Mouse (Mus musculus) hindbrain, embryonic 12.5 days (tissue): Measurements from ENCODE around the gene Fndc3a. TPM values are rescaled to one million over a fixed set of nuclear protein-coding genes. Genes with fewer than 3 reads are reported as not detected.
A peak's percentile ranks its signal among the peaks of the same experiment; 100 is the strongest.

ENCODE experiments used
- ATAC-seq: fragments of 200-750 bp; cut with Nextera tagmentation; 2 replicates; pipeline ENCODE4 v1.8.0; 2017; ENCODE audit warnings: moderate TSS enrichment; ENCODE audit not compliant: low FRiP score
- H3K27ac ChIP-seq: fragments of 300-500 bp; sonication (generic); 2 replicates; pipeline ENCODE4 v1.5.1; 2016; ENCODE audit warnings: mild to moderate bottlenecking
- H3K27me3 ChIP-seq: fragments of 300-500 bp; sonication (generic); 2 replicates; pipeline ENCODE4 v1.6.1; 2016; ENCODE audit warnings: mild to moderate bottlenecking
- H3K36me3 ChIP-seq: fragments of 300-500 bp; sonication (generic); 2 replicates; pipeline ENCODE4 v1.6.1; 2016; ENCODE audit warnings: mild to moderate bottlenecking
- H3K4me1 ChIP-seq: fragments of 300-500 bp; sonication (generic); 2 replicates; pipeline ENCODE4 v1.6.1; 2016
- H3K4me2 ChIP-seq: fragments of 300-500 bp; sonication (generic); replicated peaks from 2 replicates; pipeline ENCODE4 v1.6.1; 2016; ENCODE audit warnings: mild to moderate bottlenecking
- H3K4me3 ChIP-seq: fragments of 300-500 bp; sonication (generic); 2 replicates; pipeline ENCODE4 v1.5.1; 2016; ENCODE audit warnings: mild to moderate bottlenecking
- H3K9ac ChIP-seq: fragments of 300-500 bp; sonication (generic); 2 replicates; pipeline ENCODE4 v1.6.1; 2016; ENCODE audit warnings: mild to moderate bottlenecking, moderate library complexity
- H3K9me3 ChIP-seq: fragments of 300-500 bp; sonication (generic); replicated peaks from 2 replicates; pipeline ENCODE4 v1.6.1; 2016; ENCODE audit warnings: mild to moderate bottlenecking
- WGBS: fragments of 180-500 bp; shearing (Covaris S2); methylation state at CpG from one replicate; pipeline ENCODE4 v1.1.7; 2016; 5-methylcytosine and 5-hydroxymethylcytosine counted together
- polyA plus RNA-seq: library from polyadenylated mRNA; unstranded; fragments of >200 nt; fragmentation: Nextera tagmentation; extraction: Ambion mirVana; gene quantifications from 2 replicates; pipeline ENCODE4 v1.2.1, GENCODE M21; 2016

The Fndc3a gene
- polyA plus RNA-seq, 1 experiment from 2014 or later = 46.9 TPM

GRCm38 (mm10) chr14:72711130-72711529 is 1.3 kb upstream of the Fndc3a start:
- no peak for ATAC-seq

GRCm38 (mm10) chr14:72710341-72711027 is 681 bp upstream of the Fndc3a start:
- peak; percentile 51 for ATAC-seq
- Histone ChIP-seq H3K4me3 (peak overlapping the region; percentile 72), H3K27me3 (peaks cover 11% of the 10 kb centered on the region; the same call in 1 of the 2 replicates), H3K9me3 (no peaks in the 10 kb centered on the region), H3K36me3 (no peaks in the 10 kb centered on the region), H3K4me1 (peaks cover 7% of the 10 kb centered on the region; the same call in 1 of the 2 replicates), H3K27ac (peak overlapping the region; percentile 89), H3K9ac (peak overlapping the region; percentile 86), H3K4me2 (peak overlapping the region; percentile 80)
- WGBS = 2% methylated on average over 38 of the region's 38 CpGs

More at GRCm38 (mm10) chr14:72711130-72711529, 1.3 kb upstream of the Fndc3a start:
- Histone ChIP-seq H3K4me2 (peak overlapping the region; percentile 80), H3K36me3 (no peaks in the 10 kb centered on the region), H3K9ac (no peak overlapping the region), H3K4me3 (no peak overlapping the region), H3K27me3 (peaks cover 11% of the 10 kb centered on the region; the same call in 1 of the 2 replicates), H3K27ac (no peak overlapping the region), H3K9me3 (no peaks in the 10 kb centered on the region), H3K4me1 (peaks cover 7% of the 10 kb centered on the region; the same call in 1 of the 2 replicates)
- WGBS = 42% methylated on average over 4 of the region's 4 CpGs

GRCm38 (mm10) chr14:72709091-72709709 is 603 bp downstream of the Fndc3a start:
- ATAC-seq = no peak
- Histone ChIP-seq H3K36me3 (no peaks in the 10 kb centered on the region), H3K27me3 (peaks cover 11% of the 10 kb centered on the region; the same call in 1 of the 2 replicates), H3K4me3 (peak overlapping the region; percentile 72), H3K9me3 (no peaks in the 10 kb centered on the region), H3K4me1 (peaks cover 7% of the 10 kb centered on the region; the same call in 1 of the 2 replicates), H3K9ac (peak overlapping the region; percentile 86), H3K27ac (peak overlapping the region; percentile 89), H3K4me2 (peak overlapping the region; percentile 80)
- under 1% methylated on average over 49 of the region's 70 CpGs for WGBS

GRCm38 (mm10) chr14:72708581-72708991 is 1.2 kb downstream of the Fndc3a start:
- H3K9ac ChIP-seq = peak overlapping the region; percentile 86; the same call in 1 of the 2 replicates

GRCm38 (mm10) chr14:72700056-72700455 is 9.7 kb downstream of the Fndc3a start:
- Histone ChIP-seq H3K36me3 (no peaks in the 10 kb centered on the region), H3K27ac (no peak overlapping the region), H3K9ac (no peak overlapping the region), H3K4me2 (no peak overlapping the region), H3K4me3 (no peak overlapping the region), H3K9me3 (no peaks in the 10 kb centered on the region), H3K27me3 (no peaks in the 10 kb centered on the region), H3K4me1 (no peaks in the 10 kb centered on the region)
- ATAC-seq = no peak
- WGBS = 88% methylated on average over 5 of the region's 5 CpGs

More at GRCm38 (mm10) chr14:72708581-72708991, 1.2 kb downstream of the Fndc3a start:
- peaks cover 7% of the 10 kb centered on the region; the same call in 1 of the 2 replicates for H3K4me1 ChIP-seq
- H3K27me3 ChIP-seq = peaks cover 11% of the 10 kb centered on the region; the same call in 1 of the 2 replicates
- no peaks in the 10 kb centered on the region for H3K36me3 ChIP-seq
- H3K9me3 ChIP-seq = no peaks in the 10 kb centered on the region
- WGBS = 37% methylated on average over 11 of the region's 11 CpGs
- H3K4me2 ChIP-seq = peak overlapping the region; percentile 80
- no peak for ATAC-seq
- H3K27ac ChIP-seq = no peak overlapping the region
- H3K4me3 ChIP-seq = peak overlapping the region; percentile 72

- WGBS = 75% methylated on average over 1 of the region's 1 CpGs
- H3K27ac ChIP-seq = no peak overlapping the region
- no peaks in the 10 kb centered on the region for H3K9me3 ChIP-seq
- no peak overlapping the region for H3K4me2 ChIP-seq
- no peaks in the 10 kb centered on the region for H3K27me3 ChIP-seq
- no peak for ATAC-seq
- no peak overlapping the region for H3K9ac ChIP-seq
- H3K36me3 ChIP-seq = no peaks in the 10 kb centered on the region
- no peak overlapping the region for H3K4me3 ChIP-seq
- no peaks in the 10 kb centered on the region for H3K4me1 ChIP-seq
Observed at GRCm38 (mm10) chr14:72691406-72691805, 18.4 kb downstream of the Fndc3a start.

GRCm38 (mm10) chr14:72689525-72689924 is 20.3 kb downstream of the Fndc3a start:
- no peak overlapping the region for H3K4me3 ChIP-seq
- H3K27me3 ChIP-seq = no peaks in the 10 kb centered on the region
- H3K9ac ChIP-seq = no peak overlapping the region
- H3K4me2 ChIP-seq = no peak overlapping the region
- no peaks in the 10 kb centered on the region for H3K4me1 ChIP-seq
- no peak for ATAC-seq
- no peaks in the 10 kb centered on the region for H3K36me3 ChIP-seq
- no peak overlapping the region for H3K27ac ChIP-seq
- no peaks in the 10 kb centered on the region for H3K9me3 ChIP-seq

- no peaks in the 10 kb centered on the region for H3K27me3 ChIP-seq
- H3K9me3 ChIP-seq = no peaks in the 10 kb centered on the region
- H3K4me3 ChIP-seq = no peak overlapping the region
- no peak overlapping the region for H3K27ac ChIP-seq
- ATAC-seq = no peak
- H3K36me3 ChIP-seq = no peaks in the 10 kb centered on the region
- H3K9ac ChIP-seq = no peak overlapping the region
- WGBS = 94% methylated on average over 4 of the region's 4 CpGs
- no peaks in the 10 kb centered on the region for H3K4me1 ChIP-seq
- H3K4me2 ChIP-seq = no peak overlapping the region
Observed at GRCm38 (mm10) chr14:72684857-72685370, 24.9 kb downstream of the Fndc3a start.

GRCm38 (mm10) chr14:72677247-72677646 is 32.6 kb downstream of the Fndc3a start:
- WGBS = 77% methylated on average over 3 of the region's 3 CpGs
- Histone ChIP-seq H3K4me2 (no peak overlapping the region), H3K4me3 (no peak overlapping the region), H3K9ac (no peak overlapping the region), H3K27ac (no peak overlapping the region), H3K9me3 (no peaks in the 10 kb centered on the region), H3K4me1 (no peaks in the 10 kb centered on the region), H3K36me3 (no peaks in the 10 kb centered on the region), H3K27me3 (no peaks in the 10 kb centered on the region)
- ATAC-seq = no peak

- H3K4me2 ChIP-seq = no peak overlapping the region
- H3K36me3 ChIP-seq = no peaks in the 10 kb centered on the region
- no peak overlapping the region for H3K27ac ChIP-seq
- H3K4me1 ChIP-seq = no peaks in the 10 kb centered on the region
- no peaks in the 10 kb centered on the region for H3K9me3 ChIP-seq
- H3K9ac ChIP-seq = no peak overlapping the region
- 94% methylated on average over 3 of the region's 3 CpGs for WGBS
- no peaks in the 10 kb centered on the region for H3K27me3 ChIP-seq
- no peak for ATAC-seq
- no peak overlapping the region for H3K4me3 ChIP-seq
Observed at GRCm38 (mm10) chr14:72671911-72672310, 37.9 kb downstream of the Fndc3a start.

- Histone ChIP-seq H3K27me3 (no peaks in the 10 kb centered on the region), H3K27ac (no peak overlapping the region), H3K4me2 (no peak overlapping the region), H3K9me3 (no peaks in the 10 kb centered on the region), H3K36me3 (no peaks in the 10 kb centered on the region), H3K4me1 (no peaks in the 10 kb centered on the region), H3K9ac (no peak overlapping the region), H3K4me3 (no peak overlapping the region)
- 92% methylated on average over 2 of the region's 2 CpGs for WGBS
- ATAC-seq = no peak
Observed at GRCm38 (mm10) chr14:72670987-72671386, 38.8 kb downstream of the Fndc3a start.

GRCm38 (mm10) chr14:72649268-72649667 is 60.5 kb downstream of the Fndc3a start:
- Histone ChIP-seq H3K4me3 (no peak overlapping the region), H3K9ac (no peak overlapping the region), H3K27me3 (no peaks in the 10 kb centered on the region), H3K4me1 (no peaks in the 10 kb centered on the region), H3K9me3 (no peaks in the 10 kb centered on the region), H3K36me3 (no peaks in the 10 kb centered on the region), H3K4me2 (no peak overlapping the region), H3K27ac (no peak overlapping the region)
- ATAC-seq = no peak
